Mouse (Mus musculus) embryonic facial prominence, embryonic 13.5 days (tissue): ENCODE results near the gene Wdr24. TPM values are rescaled to one million over a fixed set of nuclear protein-coding genes. Genes with fewer than 3 reads are reported as not detected.

Experiments used
- ATAC-seq: fragments of 200-750 bp; cut with Nextera tagmentation; 2 replicates; pipeline ENCODE4 v1.8.0; 2017; ENCODE audit warnings: low read depth; ENCODE audit not compliant: insufficient number of reproducible peaks, insufficient read depth, low FRiP score, low TSS enrichment
- H3K27ac ChIP-seq: fragments of 300-500 bp; sonication (generic); 2 replicates; pipeline ENCODE4 v1.5.1; 2015; ENCODE audit warnings: moderate library complexity, mild to moderate bottlenecking, inconsistent platforms
- H3K27me3 ChIP-seq: fragments of 300-500 bp; sonication (generic); 2 replicates; pipeline ENCODE4 v1.6.1; 2015; ENCODE audit warnings: mild to moderate bottlenecking, inconsistent platforms
- H3K36me3 ChIP-seq: fragments of 300-500 bp; sonication (generic); 2 replicates; pipeline ENCODE4 v1.6.1; 2015; ENCODE audit warnings: mild to moderate bottlenecking, inconsistent platforms
- H3K4me1 ChIP-seq: fragments of 300-500 bp; sonication (generic); 2 replicates; pipeline ENCODE4 v1.6.1; 2015; ENCODE audit warnings: inconsistent platforms
- H3K4me2 ChIP-seq: fragments of 300-500 bp; sonication (generic); 2 replicates; pipeline ENCODE4 v1.6.1; 2015; ENCODE audit warnings: moderate library complexity, mild to moderate bottlenecking, inconsistent platforms
- H3K4me3 ChIP-seq: fragments of 300-500 bp; sonication (generic); 2 replicates; pipeline ENCODE4 v1.5.1; 2015; ENCODE audit warnings: mild to moderate bottlenecking, inconsistent platforms
- H3K9ac ChIP-seq: fragments of 300-500 bp; sonication (generic); 2 replicates; pipeline ENCODE4 v1.6.1; 2015; ENCODE audit warnings: mild to moderate bottlenecking, inconsistent platforms
- H3K9me3 ChIP-seq: fragments of 300-500 bp; sonication (generic); 2 replicates; pipeline ENCODE4 v1.6.1; 2016; ENCODE audit warnings: inconsistent platforms
- WGBS: fragments of 180-500 bp; shearing (Covaris S2); methylation state at CpG from one replicate; pipeline ENCODE4 v1.1.7; 2015; ENCODE audit warnings: mixed read lengths; 5-methylcytosine and 5-hydroxymethylcytosine counted together
- polyA plus RNA-seq: library from polyadenylated mRNA; unstranded; fragments of >200 nt; fragmentation: Nextera tagmentation; extraction: Ambion mirVana; gene quantifications from 2 replicates; pipeline ENCODE4 v1.2.1, GENCODE M21; 2015

Gene Wdr24
- polyA plus RNA-seq, 1 experiment from 2014 or later = 30.0 TPM

GRCm38 (mm10) chr17:25841117-25841880, 17.9 kb downstream of the Wdr24 start, which contains the start of gene Gm20683:
Gene Gm20683 (minus strand): TSS chr17:25841763.
- peaks cover 30% of the 10 kb centered on the region for H3K4me1 ChIP-seq
- H3K4me3 ChIP-seq = no peak within 1 kb of the TSS
- 93% methylated on average over 22 of the region's 22 CpGs for WGBS
- H3K9me3 ChIP-seq = no peaks in the 10 kb centered on the region
- H3K27ac ChIP-seq = no peak within 1 kb of the TSS
- no peak within 1 kb of the TSS for H3K4me2 ChIP-seq
- H3K36me3 ChIP-seq = peaks cover 61% of the 10 kb centered on the region
- H3K9ac ChIP-seq = no peak within 1 kb of the TSS
- no peak for ATAC-seq
- no peaks in the 10 kb centered on the region for H3K27me3 ChIP-seq

GRCm38 (mm10) chr17:25842509-25842908, 19.1 kb downstream of the Wdr24 start:
- H3K27ac ChIP-seq = no peak overlapping the region
- H3K27me3 ChIP-seq = no peaks in the 10 kb centered on the region
- H3K36me3 ChIP-seq = peaks cover 73% of the 10 kb centered on the region
- no peak overlapping the region for H3K4me3 ChIP-seq
- H3K4me2 ChIP-seq = no peak overlapping the region
- no peaks in the 10 kb centered on the region for H3K9me3 ChIP-seq
- ATAC-seq = no peak
- H3K4me1 ChIP-seq = peaks cover 18% of the 10 kb centered on the region
- H3K9ac ChIP-seq = no peak overlapping the region
- WGBS = 82% methylated on average over 3 of the region's 3 CpGs

GRCm38 (mm10) chr17:25843122-25843521, 19.7 kb downstream of the Wdr24 start:
- ATAC-seq = no peak
- H3K27ac ChIP-seq = no peak overlapping the region
- no peaks in the 10 kb centered on the region for H3K27me3 ChIP-seq
- peak overlapping the region; percentile 83 for H3K4me3 ChIP-seq
- H3K36me3 ChIP-seq = peaks cover 74% of the 10 kb centered on the region
- H3K9ac ChIP-seq = peak overlapping the region; percentile 91
- H3K9me3 ChIP-seq = no peaks in the 10 kb centered on the region
- WGBS = 91% methylated on average over 4 of the region's 4 CpGs
- peaks cover 16% of the 10 kb centered on the region for H3K4me1 ChIP-seq
- H3K4me2 ChIP-seq = peak overlapping the region; percentile 87

- peaks cover 16% of the 10 kb centered on the region for H3K4me1 ChIP-seq
- ATAC-seq = 0 out of 2 replicates have a peak, but pooled peaks have one; percentile 1
- peak overlapping the region; percentile 91 for H3K9ac ChIP-seq
- H3K4me3 ChIP-seq = peak overlapping the region; percentile 83
- no peaks in the 10 kb centered on the region for H3K9me3 ChIP-seq
- H3K27me3 ChIP-seq = no peaks in the 10 kb centered on the region
- H3K36me3 ChIP-seq = peaks cover 77% of the 10 kb centered on the region
- H3K27ac ChIP-seq = peak overlapping the region; percentile 89
- H3K4me2 ChIP-seq = peak overlapping the region; percentile 87
- WGBS = 2% methylated on average over 38 of the region's 38 CpGs
These were observed 20.4 kb downstream of the Wdr24 start for GRCm38 (mm10) chr17:25843636-25844395.

GRCm38 (mm10) chr17:25844396-25844901, 21.0 kb downstream of the Wdr24 start, which contains the start of gene Rhot2:
Gene Rhot2 (minus strand): TSS chr17:25844851.
- Histone ChIP-seq H3K27me3 (no peaks in the 10 kb centered on the region), H3K36me3 (peaks cover 77% of the 10 kb centered on the region), H3K9me3 (no peaks in the 10 kb centered on the region), H3K4me1 (peaks cover 16% of the 10 kb centered on the region), H3K9ac (peak within 1 kb of the TSS; percentile 91), H3K4me2 (peak within 1 kb of the TSS; percentile 87), H3K27ac (peak within 1 kb of the TSS; percentile 89), H3K4me3 (peak within 1 kb of the TSS; percentile 83)
- peak; percentile 89 for ATAC-seq
- 2% methylated on average over 21 of the region's 21 CpGs for WGBS

- Histone ChIP-seq H3K27me3 (no peaks in the 10 kb centered on the region), H3K27ac (no peak overlapping the region), H3K4me1 (peaks cover 24% of the 10 kb centered on the region), H3K9ac (peak overlapping the region; percentile 85), H3K9me3 (no peaks in the 10 kb centered on the region), H3K4me2 (peak overlapping the region; percentile 78), H3K36me3 (peaks cover 7% of the 10 kb centered on the region), H3K4me3 (peak overlapping the region; percentile 71)
- ATAC-seq = no peak
- 92% methylated on average over 6 of the region's 6 CpGs for WGBS
These were observed 36.8 kb downstream of the Wdr24 start for GRCm38 (mm10) chr17:25860229-25860628.

GRCm38 (mm10) chr17:25860832-25861703, 37.6 kb downstream of the Wdr24 start, which contains the start of gene Wdr90:
Gene Wdr90 (minus strand): TSS chr17:25861501.
- peak; percentile 86 for ATAC-seq
- H3K4me2 ChIP-seq = peak within 1 kb of the TSS; percentile 78
- WGBS = 3% methylated on average over 65 of the region's 65 CpGs
- H3K4me1 ChIP-seq = peaks cover 24% of the 10 kb centered on the region
- no peaks in the 10 kb centered on the region for H3K27me3 ChIP-seq
- peak within 1 kb of the TSS; percentile 85 for H3K9ac ChIP-seq
- 0 out of 2 replicates have a peak, but pooled peaks cover 4% of the 10 kb centered on the region for H3K36me3 ChIP-seq
- peak within 1 kb of the TSS; percentile 89 for H3K27ac ChIP-seq
- no peaks in the 10 kb centered on the region for H3K9me3 ChIP-seq
- peak within 1 kb of the TSS; percentile 71 for H3K4me3 ChIP-seq

- Histone ChIP-seq H3K9me3 (no peaks in the 10 kb centered on the region), H3K27ac (peak overlapping the region; percentile 89), H3K4me1 (peaks cover 24% of the 10 kb centered on the region), H3K36me3 (0 out of 2 replicates have a peak, but pooled peaks cover 4% of the 10 kb centered on the region), H3K9ac (peak overlapping the region; percentile 85), H3K4me3 (peak overlapping the region; percentile 71), H3K27me3 (no peaks in the 10 kb centered on the region), H3K4me2 (peak overlapping the region; percentile 78)
- ATAC-seq = no peak
- 9% methylated on average over 6 of the region's 6 CpGs for WGBS
These were observed 38.5 kb downstream of the Wdr24 start for GRCm38 (mm10) chr17:25861704-25862612.

GRCm38 (mm10) chr17:25863681-25864080, 40.3 kb downstream of the Wdr24 start:
- Histone ChIP-seq H3K4me2 (no peak overlapping the region), H3K36me3 (0 out of 2 replicates have a peak, but pooled peaks cover 4% of the 10 kb centered on the region), H3K27ac (no peak overlapping the region), H3K9ac (no peak overlapping the region; the same call in 1 of the 2 replicates), H3K27me3 (no peaks in the 10 kb centered on the region), H3K4me3 (no peak overlapping the region), H3K9me3 (no peaks in the 10 kb centered on the region), H3K4me1 (peaks cover 34% of the 10 kb centered on the region)
- WGBS = 88% methylated on average over 6 of the region's 6 CpGs
- no peak for ATAC-seq

GRCm38 (mm10) chr17:25864311-25864710, 40.9 kb downstream of the Wdr24 start:
- no peak for ATAC-seq
- Histone ChIP-seq H3K27ac (no peak overlapping the region), H3K36me3 (no peaks in the 10 kb centered on the region), H3K27me3 (no peaks in the 10 kb centered on the region), H3K4me2 (no peak overlapping the region), H3K9me3 (no peaks in the 10 kb centered on the region), H3K4me1 (peaks cover 37% of the 10 kb centered on the region), H3K4me3 (no peak overlapping the region), H3K9ac (no peak overlapping the region; the same call in 1 of the 2 replicates)
- whole genome bisulfite sequencing = 89% methylated on average over 14 of the region's 14 CpGs
